Mouse (Mus musculus) embryonic facial prominence, embryonic 13.5 days (tissue): Measurements from ENCODE around the gene Kcnj4. TPM values are rescaled to one million over a fixed set of nuclear protein-coding genes. Genes with fewer than 3 reads are reported as not detected.

Experiments used
- ATAC-seq: fragments of 200-750 bp; cut with Nextera tagmentation; 2 replicates; pipeline ENCODE4 v1.8.0; 2017; ENCODE audit warnings: low read depth; ENCODE audit not compliant: insufficient number of reproducible peaks, insufficient read depth, low FRiP score, low TSS enrichment
- H3K27ac ChIP-seq: fragments of 300-500 bp; sonication (generic); 2 replicates; pipeline ENCODE4 v1.5.1; 2015; ENCODE audit warnings: moderate library complexity, mild to moderate bottlenecking, inconsistent platforms
- H3K27me3 ChIP-seq: fragments of 300-500 bp; sonication (generic); 2 replicates; pipeline ENCODE4 v1.6.1; 2015; ENCODE audit warnings: mild to moderate bottlenecking, inconsistent platforms
- H3K36me3 ChIP-seq: fragments of 300-500 bp; sonication (generic); 2 replicates; pipeline ENCODE4 v1.6.1; 2015; ENCODE audit warnings: mild to moderate bottlenecking, inconsistent platforms
- H3K4me1 ChIP-seq: fragments of 300-500 bp; sonication (generic); 2 replicates; pipeline ENCODE4 v1.6.1; 2015; ENCODE audit warnings: inconsistent platforms
- H3K4me2 ChIP-seq: fragments of 300-500 bp; sonication (generic); 2 replicates; pipeline ENCODE4 v1.6.1; 2015; ENCODE audit warnings: moderate library complexity, mild to moderate bottlenecking, inconsistent platforms
- H3K4me3 ChIP-seq: fragments of 300-500 bp; sonication (generic); 2 replicates; pipeline ENCODE4 v1.5.1; 2015; ENCODE audit warnings: mild to moderate bottlenecking, inconsistent platforms
- H3K9ac ChIP-seq: fragments of 300-500 bp; sonication (generic); 2 replicates; pipeline ENCODE4 v1.6.1; 2015; ENCODE audit warnings: mild to moderate bottlenecking, inconsistent platforms
- H3K9me3 ChIP-seq: fragments of 300-500 bp; sonication (generic); 2 replicates; pipeline ENCODE4 v1.6.1; 2016; ENCODE audit warnings: inconsistent platforms
- WGBS: fragments of 180-500 bp; shearing (Covaris S2); methylation state at CpG from one replicate; pipeline ENCODE4 v1.1.7; 2015; ENCODE audit warnings: mixed read lengths; 5-methylcytosine and 5-hydroxymethylcytosine counted together
- polyA plus RNA-seq: library from polyadenylated mRNA; unstranded; fragments of >200 nt; fragmentation: Nextera tagmentation; extraction: Ambion mirVana; gene quantifications from 2 replicates; pipeline ENCODE4 v1.2.1, GENCODE M21; 2015

Gene Kcnj4
- polyA plus RNA-seq, 1 experiment from 2014 or later: not detected

DNA sequence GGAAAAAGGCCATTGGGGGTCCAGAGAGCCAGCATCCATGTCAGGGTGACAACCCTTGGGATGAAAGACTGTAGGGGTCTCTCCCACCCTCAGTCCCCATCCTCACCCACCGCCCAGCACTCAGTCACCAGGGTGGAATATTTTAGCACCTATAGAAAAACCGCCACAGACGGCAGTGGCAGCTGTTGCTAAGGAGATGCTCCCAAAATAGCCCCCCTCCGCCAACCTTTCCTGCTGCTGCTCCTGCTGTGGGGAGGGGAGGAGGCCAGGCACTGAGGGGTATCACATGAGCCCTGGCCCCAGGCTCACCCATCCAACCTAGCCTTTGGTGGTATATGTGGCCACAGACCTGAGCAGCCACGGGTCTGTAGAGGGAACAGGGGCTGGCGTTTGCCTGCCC, 5.0 kb upstream of the Kcnj4 start:
- WGBS: 30% methylated on average over 6 of the region's 6 CpGs
- no peak for ATAC-seq

DNA sequence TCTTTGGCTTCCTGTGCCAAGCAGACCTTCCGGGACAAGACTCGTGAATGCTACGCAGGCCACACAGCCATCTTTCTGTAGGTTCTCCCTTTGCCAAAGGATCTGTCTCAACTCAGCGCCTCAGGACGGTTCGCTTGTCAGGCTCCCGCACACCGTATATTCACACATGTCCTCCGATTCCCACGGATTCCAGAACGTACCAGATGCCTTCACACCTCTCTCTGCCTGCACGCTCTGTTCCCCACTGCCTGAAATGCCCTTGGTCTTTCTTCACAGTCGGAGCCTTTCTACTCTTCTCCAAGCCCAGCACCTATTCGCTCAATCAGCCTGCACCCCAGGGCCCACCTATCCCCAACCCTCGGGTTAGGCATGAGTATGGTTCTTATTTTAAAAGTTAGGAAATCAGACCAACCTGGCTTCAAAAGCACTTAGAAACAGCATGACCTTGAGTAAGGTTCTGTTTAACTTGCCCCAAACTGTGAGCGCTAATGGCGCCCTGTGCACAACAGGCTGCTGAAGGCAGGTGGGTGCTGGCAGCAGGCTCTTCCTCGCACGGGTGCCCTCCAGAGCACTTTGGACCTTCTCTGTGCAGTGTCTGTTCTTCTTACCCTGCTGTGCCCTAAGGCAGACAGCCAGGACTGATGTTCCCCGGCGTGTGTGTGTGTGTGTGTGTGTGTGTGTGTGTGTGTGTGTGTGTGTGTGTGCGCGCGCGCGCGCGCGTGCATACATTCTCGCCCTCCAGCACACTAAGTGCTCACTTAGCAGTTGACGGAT, 2.2 kb upstream of the Kcnj4 start:
- no peak overlapping the region for H3K27ac ChIP-seq
- no peak overlapping the region for H3K4me2 ChIP-seq
- peaks cover 28% of the 10 kb centered on the region for H3K4me1 ChIP-seq
- H3K4me3 ChIP-seq: no peak overlapping the region
- peaks cover 98% of the 10 kb centered on the region for H3K27me3 ChIP-seq
- H3K36me3 ChIP-seq: no peaks in the 10 kb centered on the region
- ATAC-seq: no peak
- no peak overlapping the region for H3K9ac ChIP-seq
- H3K9me3 ChIP-seq: no peaks in the 10 kb centered on the region
- WGBS: 44% methylated on average over 27 of the region's 31 CpGs

More for the DNA sequence above, 5.0 kb upstream of the Kcnj4 start:
- H3K27ac ChIP-seq: no peak overlapping the region
- H3K27me3 ChIP-seq: peaks cover 96% of the 10 kb centered on the region
- peaks cover 36% of the 10 kb centered on the region for H3K4me1 ChIP-seq
- H3K4me2 ChIP-seq: no peak overlapping the region
- H3K9ac ChIP-seq: no peak overlapping the region
- no peaks in the 10 kb centered on the region for H3K36me3 ChIP-seq
- H3K9me3 ChIP-seq: no peaks in the 10 kb centered on the region; the same call in 1 of the 2 replicates
- H3K4me3 ChIP-seq: no peak overlapping the region

DNA sequence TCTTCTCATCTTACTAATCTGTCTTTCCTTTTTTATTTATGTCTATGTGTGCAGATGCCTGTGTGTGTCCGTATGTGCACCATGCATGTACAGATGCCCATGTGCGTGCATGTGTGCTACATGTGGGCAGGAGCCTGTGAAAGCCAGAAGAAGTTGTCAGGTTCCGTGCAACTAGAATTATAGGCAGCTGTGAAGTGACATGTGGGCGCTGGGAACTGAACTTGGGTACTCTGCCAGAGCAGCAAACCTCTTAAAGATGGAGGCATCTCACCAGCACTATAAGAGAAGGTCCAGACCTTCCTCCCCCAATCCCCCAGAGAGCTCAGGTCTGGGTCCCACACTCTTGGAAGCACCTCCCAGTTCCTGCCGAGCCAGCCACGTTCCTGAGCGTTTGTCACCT, 1.4 kb upstream of the Kcnj4 start:
- WGBS: 36% methylated on average over 7 of the region's 7 CpGs
- Histone ChIP-seq H3K27me3 (peaks cover 100% of the 10 kb centered on the region), H3K4me1 (peaks cover 20% of the 10 kb centered on the region), H3K9ac (no peak overlapping the region), H3K4me2 (peak overlapping the region; percentile 99), H3K27ac (no peak overlapping the region), H3K36me3 (no peaks in the 10 kb centered on the region), H3K4me3 (no peak overlapping the region), H3K9me3 (no peaks in the 10 kb centered on the region)
- ATAC-seq: no peak

DNA sequence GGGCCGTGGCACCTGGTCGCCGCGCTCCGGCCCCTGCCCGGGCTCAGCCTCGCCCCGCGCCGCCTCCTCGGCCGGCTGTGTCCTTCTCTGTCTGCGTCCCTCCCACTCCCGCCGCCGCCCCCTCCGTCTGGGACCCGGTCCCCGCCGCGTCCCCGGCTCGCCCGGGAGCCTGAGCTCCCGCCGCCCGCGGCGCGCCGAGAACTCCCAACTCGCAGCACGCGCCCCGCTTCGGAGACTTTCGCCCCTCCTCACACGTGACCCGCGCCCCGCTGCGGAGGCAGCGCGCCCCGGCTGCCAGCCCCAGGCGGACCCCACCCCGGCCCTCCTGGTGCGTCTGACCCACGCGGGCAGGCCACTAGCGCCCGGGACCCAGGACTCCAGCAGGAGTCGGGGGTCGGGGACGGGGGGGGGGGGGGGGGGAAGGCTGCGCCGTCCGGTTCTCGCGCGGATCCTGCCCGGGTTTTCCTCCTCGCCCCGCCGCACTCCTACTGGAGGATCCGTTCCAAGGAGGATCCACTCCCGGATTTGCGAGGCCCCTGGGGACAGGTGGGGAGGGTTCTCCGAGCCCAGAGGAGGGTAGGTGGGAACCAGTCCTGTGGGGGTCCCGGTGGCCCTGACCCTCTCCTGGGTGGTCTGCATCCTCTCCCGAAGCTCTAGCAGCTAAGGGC, 709 bp upstream of the Kcnj4 start:
- WGBS: under 1% methylated on average over 62 of the region's 71 CpGs
- Histone ChIP-seq H3K36me3 (no peaks in the 10 kb centered on the region), H3K4me2 (peak overlapping the region; percentile 99), H3K9me3 (no peaks in the 10 kb centered on the region), H3K4me3 (peak overlapping the region; percentile 55), H3K9ac (peak overlapping the region; percentile 68), H3K27me3 (peaks cover 100% of the 10 kb centered on the region), H3K4me1 (peaks cover 16% of the 10 kb centered on the region), H3K27ac (no peak overlapping the region)
- no peak for ATAC-seq

DNA sequence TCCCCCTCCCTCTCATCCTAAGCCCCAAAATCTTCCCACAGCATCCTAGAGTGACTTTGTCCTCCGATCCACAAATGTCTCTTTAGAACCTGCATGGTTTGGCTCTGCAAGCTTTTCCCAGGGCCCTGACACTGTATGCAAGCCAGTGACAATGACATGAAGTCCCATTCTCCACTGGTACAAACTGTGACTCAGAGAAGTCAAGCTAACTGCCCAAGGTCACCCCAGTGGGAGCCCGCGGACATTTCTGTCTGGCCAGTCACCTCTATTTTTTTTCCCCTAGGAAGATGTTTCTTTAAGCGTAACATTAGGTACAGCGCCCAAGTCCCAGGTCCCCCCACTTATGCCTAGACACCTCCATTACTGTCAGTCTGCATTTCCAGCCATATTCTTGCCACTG, 1.6 kb downstream of the Kcnj4 start:
- no peak overlapping the region for H3K9ac ChIP-seq
- no peak overlapping the region for H3K4me2 ChIP-seq
- ATAC-seq: no peak
- no peaks in the 10 kb centered on the region for H3K9me3 ChIP-seq
- WGBS: 74% methylated on average over 5 of the region's 5 CpGs
- peaks cover 16% of the 10 kb centered on the region for H3K4me1 ChIP-seq
- H3K27me3 ChIP-seq: peaks cover 96% of the 10 kb centered on the region
- H3K4me3 ChIP-seq: no peak overlapping the region
- H3K36me3 ChIP-seq: no peaks in the 10 kb centered on the region
- no peak overlapping the region for H3K27ac ChIP-seq

DNA sequence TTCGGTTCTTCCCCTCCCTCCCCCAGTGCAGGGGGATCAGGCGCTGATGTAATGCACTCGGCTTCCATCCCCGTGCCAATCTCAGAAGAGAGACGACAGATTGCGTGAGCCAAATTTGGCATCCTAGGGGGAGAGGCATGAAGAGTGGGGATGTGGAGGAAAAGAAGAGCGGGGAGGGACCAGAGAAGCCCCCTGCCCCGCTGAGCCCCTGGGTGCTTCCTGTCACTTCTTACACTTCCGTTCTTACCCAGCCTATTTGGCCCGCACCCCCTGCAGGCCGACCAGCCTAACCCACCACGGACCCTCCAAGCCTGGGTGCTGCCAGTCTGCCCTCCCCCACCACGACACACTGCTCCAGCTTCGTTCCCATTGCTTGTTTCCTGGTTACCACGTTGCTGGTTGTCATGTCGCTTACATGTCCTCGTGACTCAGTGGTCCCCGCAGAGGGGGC, 2.1 kb downstream of the Kcnj4 start:
- Histone ChIP-seq H3K4me3 (no peak overlapping the region), H3K27me3 (peaks cover 96% of the 10 kb centered on the region)

DNA sequence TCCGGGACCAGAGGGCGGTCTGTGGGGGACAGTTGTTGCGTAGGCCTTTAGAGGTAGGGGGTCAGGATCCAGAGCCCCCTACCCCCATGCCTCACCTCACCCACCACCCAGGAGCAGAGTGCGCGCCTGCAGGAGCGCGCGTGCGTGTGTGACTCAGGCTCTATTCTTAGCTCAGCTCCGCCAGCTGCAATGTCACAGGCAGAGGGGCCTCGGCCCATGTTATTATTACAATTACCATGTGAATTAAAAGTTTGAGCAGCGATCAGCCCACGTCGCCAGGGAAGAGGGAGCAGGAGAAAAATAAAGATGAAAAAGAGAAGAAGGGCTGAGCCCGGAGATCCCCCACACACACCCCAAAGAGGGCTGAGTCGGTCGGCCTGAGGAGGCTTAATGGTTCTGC, 4.9 kb downstream of the Kcnj4 start:
- H3K4me1 ChIP-seq: peaks cover 6% of the 10 kb centered on the region
- no peak overlapping the region for H3K9ac ChIP-seq
- ATAC-seq: no peak
- 81% methylated on average over 17 of the region's 17 CpGs for WGBS
- H3K27ac ChIP-seq: no peak overlapping the region
- H3K9me3 ChIP-seq: no peaks in the 10 kb centered on the region
- H3K36me3 ChIP-seq: no peaks in the 10 kb centered on the region
- peaks cover 74% of the 10 kb centered on the region for H3K27me3 ChIP-seq
- H3K4me2 ChIP-seq: no peak overlapping the region
- H3K4me3 ChIP-seq: no peak overlapping the region

More for the DNA sequence above, 2.1 kb downstream of the Kcnj4 start:
- Histone ChIP-seq H3K4me2 (no peak overlapping the region), H3K9me3 (no peaks in the 10 kb centered on the region), H3K36me3 (no peaks in the 10 kb centered on the region), H3K4me1 (peaks cover 16% of the 10 kb centered on the region), H3K9ac (no peak overlapping the region), H3K27ac (no peak overlapping the region)
- 15% methylated on average over 18 of the region's 18 CpGs for WGBS
- ATAC-seq: no peak

DNA sequence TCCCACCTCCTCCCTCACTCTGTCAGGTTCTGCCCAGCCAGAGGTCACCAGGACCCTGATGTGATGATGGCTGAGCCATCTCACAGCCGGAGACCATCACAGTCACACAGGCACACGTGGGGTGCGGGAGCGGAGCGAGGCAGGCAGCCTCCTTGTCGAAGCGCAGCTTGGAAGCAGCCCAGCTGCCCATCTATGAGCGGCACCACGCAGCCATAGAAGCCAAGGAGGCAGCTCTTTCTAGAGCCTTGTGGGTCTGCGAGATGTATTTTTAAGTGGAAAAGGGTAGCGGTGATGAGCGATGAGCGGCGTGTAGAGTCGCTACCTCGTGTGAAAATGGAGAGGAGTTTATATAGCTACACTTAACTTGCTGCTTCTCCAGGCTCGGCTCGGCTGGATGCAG, 11.5 kb downstream of the Kcnj4 start:
- no peak for ATAC-seq
- H3K36me3 ChIP-seq: no peaks in the 10 kb centered on the region
- WGBS: 49% methylated on average over 18 of the region's 18 CpGs
- no peaks in the 10 kb centered on the region for H3K9me3 ChIP-seq
- peaks cover 48% of the 10 kb centered on the region for H3K27me3 ChIP-seq
- H3K4me2 ChIP-seq: no peak overlapping the region
- no peak overlapping the region for H3K4me3 ChIP-seq
- H3K27ac ChIP-seq: no peak overlapping the region
- H3K9ac ChIP-seq: 0 out of 2 replicates have a peak overlapping the region, but pooled peaks have one; percentile 32
- no peaks in the 10 kb centered on the region for H3K4me1 ChIP-seq

DNA sequence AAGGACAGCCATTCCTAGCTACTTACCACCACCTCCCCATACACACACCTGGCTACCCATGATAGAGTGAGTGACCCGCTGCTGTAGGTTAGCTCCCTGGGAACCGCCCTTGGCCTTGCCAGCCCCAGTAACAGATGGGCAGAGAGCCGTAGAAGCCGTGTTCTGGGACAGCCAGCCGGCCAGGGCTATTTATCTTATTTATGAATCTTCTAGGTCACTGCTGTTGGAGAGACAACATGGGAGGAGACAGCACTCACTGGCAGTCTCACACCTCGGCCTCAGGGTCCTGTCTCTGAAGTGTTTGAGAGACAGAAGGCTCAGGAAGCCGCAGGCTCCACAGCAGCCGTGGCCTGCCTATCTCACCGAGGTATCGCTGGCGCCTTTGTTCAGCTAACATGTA, 15.6 kb downstream of the Kcnj4 start:
- ATAC-seq: no peak
- H3K27me3 ChIP-seq: peaks cover 31% of the 10 kb centered on the region
- no peak overlapping the region for H3K4me3 ChIP-seq
- no peaks in the 10 kb centered on the region for H3K4me1 ChIP-seq
- no peak overlapping the region for H3K9ac ChIP-seq
- WGBS: 74% methylated on average over 11 of the region's 11 CpGs
- no peak overlapping the region for H3K4me2 ChIP-seq
- H3K36me3 ChIP-seq: no peaks in the 10 kb centered on the region
- H3K27ac ChIP-seq: no peak overlapping the region
- no peaks in the 10 kb centered on the region for H3K9me3 ChIP-seq

DNA sequence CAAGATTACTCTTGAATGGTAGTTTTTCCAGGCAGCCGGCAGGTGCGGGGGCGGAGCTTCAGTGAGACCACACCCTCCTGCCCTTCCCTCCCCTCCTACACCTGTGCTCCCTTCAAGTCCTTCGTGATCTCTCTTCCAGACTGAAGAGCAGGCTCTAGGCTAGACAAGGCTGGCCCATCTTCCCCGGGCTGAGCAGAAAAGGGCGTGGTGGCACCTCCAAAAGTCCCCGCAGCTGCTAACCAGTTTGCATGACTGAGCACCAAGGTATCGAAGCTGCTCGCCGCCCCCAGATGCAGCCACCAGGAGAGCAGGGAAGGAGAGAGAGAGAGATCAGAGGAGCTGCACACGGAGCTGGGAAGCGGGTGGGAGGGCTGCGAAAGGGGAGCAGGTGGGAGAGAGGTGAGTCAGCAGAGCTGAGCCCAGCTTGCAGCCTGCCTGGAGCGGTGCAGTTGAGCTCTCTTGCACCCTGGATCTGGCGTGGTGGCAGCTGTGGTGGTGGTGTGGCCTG, 23.8 kb downstream of the Kcnj4 start:
- Histone ChIP-seq H3K36me3 (no peaks in the 10 kb centered on the region), H3K4me1 (no peaks in the 10 kb centered on the region), H3K4me2 (0 out of 2 replicates have a peak overlapping the region, but pooled peaks have one; percentile 16), H3K27ac (no peak overlapping the region), H3K4me3 (no peak overlapping the region), H3K27me3 (peaks cover 38% of the 10 kb centered on the region), H3K9ac (no peak overlapping the region), H3K9me3 (no peaks in the 10 kb centered on the region)
- 8% methylated on average over 15 of the region's 15 CpGs for WGBS
- no peak for ATAC-seq

DNA sequence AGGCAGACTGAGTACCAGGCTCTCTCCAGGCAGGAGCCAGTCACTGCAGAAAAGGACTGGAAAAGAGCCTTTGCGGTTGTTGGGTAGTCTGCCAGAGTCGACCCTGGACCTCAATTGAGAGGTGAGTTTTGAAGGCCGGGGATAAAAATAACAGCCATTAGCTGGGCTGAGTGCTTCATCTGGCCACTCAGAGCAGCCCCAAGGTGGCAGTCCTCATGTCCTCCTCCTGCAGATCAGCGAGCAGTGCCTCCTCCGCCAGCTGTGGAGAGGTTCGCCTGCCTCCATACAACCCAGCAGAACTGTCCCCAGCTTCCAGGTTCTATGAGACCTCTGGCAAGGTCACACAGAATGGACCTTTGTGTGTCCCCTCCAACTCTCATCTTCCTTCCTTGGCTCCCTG, 27.8 kb downstream of the Kcnj4 start:
- Histone ChIP-seq H3K9ac (no peak overlapping the region), H3K27me3 (peaks cover 31% of the 10 kb centered on the region), H3K36me3 (no peaks in the 10 kb centered on the region), H3K4me2 (no peak overlapping the region), H3K4me3 (no peak overlapping the region), H3K9me3 (no peaks in the 10 kb centered on the region), H3K27ac (no peak overlapping the region), H3K4me1 (no peaks in the 10 kb centered on the region)
- WGBS: 55% methylated on average over 6 of the region's 6 CpGs
- no peak for ATAC-seq
